Mouse (Mus musculus): ENCODE results near the gene Msx1. TPM values are rescaled to one million over a fixed set of nuclear protein-coding genes. Genes with fewer than 3 reads are reported as not detected.

Gene Msx1
- total RNA-seq, 4 experiments from 2014 or later = 2.9 to 4.5 (median 3.9) TPM

GRCm38 (mm10) chr5:37826706-37827625 is 2.6 kb upstream of the Msx1 start:
- DNase-seq (ENCODE audit: low spot score in 2 of 2) = no peak

- DNase-seq (ENCODE audit: low spot score in 2 of 2) = no peak
Measured at GRCm38 (mm10) chr5:37825611-37826445, 1.4 kb upstream of the Msx1 start.

- DNase-seq (ENCODE audit: low spot score in 2 of 2) = no peak
Measured at GRCm38 (mm10) chr5:37825111-37825600, 773 bp upstream of the Msx1 start.

DNA sequence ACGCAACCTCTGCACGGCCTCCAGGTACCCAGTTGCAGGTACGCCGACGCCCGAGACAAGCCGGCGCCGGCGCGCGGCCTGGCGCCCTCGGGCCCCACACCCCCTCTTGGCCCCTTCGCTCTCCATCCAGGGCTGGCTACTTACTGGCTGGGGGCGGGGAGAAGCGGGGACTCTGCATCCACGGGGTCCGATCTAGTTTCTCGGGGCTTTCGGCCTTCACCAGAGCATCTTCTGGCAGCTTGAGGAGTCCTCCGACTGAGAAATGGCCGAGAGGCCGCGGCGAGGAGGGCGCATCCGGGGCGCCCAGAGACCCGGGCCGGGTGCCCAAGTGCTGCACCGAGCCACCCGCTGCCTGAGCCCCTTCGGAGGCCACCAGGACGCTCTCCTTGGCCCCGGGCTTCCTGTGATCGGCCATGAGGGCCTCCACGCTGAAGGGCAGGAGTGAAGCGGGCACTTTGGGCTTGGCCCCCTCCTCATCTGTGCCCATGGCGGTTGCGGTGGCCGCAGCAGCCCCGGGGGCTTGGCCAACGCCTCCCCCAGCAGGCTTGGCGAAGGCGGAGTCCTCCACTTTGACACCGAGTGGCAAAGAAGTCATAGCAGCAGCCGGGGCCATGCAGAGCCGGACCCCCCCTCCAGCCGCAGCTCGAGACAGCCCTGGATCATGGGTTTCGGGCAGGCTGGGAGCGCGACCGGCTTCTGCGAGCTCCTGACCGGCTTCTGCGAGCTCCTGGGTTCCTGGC is 492 bp downstream of the Msx1 start:
- no peak for DNase-seq (ENCODE audit: low spot score in 2 of 2)

GRCm38 (mm10) chr5:37822791-37823720 is 1.3 kb downstream of the Msx1 start:
- DNase-seq (ENCODE audit: low spot score in 2 of 2) = no peak

DNA sequence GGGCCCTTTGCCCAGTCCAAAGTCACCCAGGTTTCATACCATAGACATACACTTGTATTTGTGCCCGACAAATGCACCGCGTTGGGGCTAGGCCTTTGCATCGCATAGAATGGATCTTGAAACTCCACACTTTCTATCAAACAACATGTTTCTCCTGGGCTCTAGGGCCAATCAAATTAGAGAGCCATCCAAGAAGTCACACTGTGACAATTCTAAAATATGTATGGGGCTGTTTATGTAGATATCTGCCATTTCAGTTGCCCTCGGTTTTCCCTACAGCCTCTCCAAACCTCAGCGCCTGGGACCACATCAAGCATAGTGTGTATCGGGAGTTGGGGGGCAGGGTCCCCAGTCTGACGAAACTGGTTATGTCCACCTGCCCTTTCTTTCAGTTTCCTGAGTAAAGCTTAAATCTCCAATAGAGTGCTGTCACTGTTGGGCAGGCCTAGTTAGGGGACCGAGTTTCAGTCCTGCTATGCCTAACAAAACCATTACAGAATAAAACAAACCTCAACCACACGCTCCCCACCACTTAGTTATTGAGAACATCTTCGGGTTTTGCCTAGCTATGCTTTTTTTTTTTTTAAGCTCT is 2.2 kb downstream of the Msx1 start:
- DNase-seq (ENCODE audit: low spot score in 2 of 2) = no peak

DNA sequence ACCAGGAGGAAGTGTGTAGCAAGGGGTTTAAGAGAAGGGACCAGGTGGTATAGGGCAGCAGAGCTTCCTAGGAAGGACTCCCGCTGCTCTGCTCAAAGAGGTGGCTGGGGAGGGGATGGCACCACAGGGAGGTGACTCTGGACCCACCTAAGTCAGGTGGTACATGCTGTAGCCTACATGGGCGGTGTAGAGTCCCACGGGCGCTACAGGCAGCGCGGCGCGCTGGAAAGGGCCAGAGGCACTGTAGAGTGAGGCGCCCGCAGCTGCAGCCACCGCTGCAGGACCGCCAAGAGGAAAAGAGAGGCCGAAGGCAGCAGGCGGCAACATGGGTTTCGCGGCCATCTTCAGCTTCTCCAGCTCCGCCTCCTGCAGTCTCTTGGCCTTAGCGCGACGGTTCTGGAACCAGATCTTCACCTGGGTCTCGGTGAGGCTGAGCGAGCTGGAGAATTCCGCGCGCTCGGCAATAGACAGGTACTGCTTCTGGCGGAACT is 3.2 kb downstream of the Msx1 start:
- DNase-seq (ENCODE audit: low spot score in 2 of 2) = no peak

GRCm38 (mm10) chr5:37820689-37821088 is 3.7 kb downstream of the Msx1 start:
- DNase-seq (ENCODE audit: low spot score in 2 of 2) = no peak

- DNase-seq (ENCODE audit: low spot score in 2 of 2) = no peak
Measured at GRCm38 (mm10) chr5:37819971-37820370, 4.4 kb downstream of the Msx1 start.

- DNase-seq (ENCODE audit: low spot score in 2 of 2) = no peak
Measured at GRCm38 (mm10) chr5:37819541-37819940, 4.8 kb downstream of the Msx1 start.

DNA sequence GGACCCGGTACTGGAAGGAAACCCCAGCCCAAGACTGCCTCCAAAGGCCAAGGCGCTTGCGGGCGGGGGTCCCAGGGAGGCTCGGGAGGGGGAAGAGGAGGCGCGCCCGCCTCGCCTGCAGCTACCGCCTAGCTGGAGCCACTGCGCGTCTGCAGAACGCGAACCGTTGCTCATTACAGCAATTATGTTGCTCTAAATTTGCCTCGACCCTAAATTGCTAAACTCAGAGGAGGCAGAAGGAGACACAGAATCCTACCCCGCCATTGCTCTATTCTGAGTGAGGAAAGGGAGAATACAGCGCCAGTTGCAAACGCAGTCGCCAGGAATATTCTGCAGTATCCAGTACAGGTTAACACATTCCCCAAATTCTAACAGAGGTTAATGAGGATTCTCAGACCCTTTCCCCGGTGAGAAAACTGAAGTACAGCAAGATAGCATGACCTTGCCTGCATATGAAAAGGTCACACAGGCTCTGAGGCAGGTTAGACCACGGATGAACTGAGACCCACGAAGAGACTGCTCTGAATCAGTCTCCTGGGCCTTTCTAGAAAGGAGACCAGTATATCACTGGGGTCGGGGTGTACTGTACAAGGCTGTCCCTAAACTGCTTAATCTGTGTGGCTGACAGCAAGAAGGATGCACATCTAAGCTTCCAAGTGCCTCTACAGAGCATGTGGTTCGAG is 5.7 kb downstream of the Msx1 start:
- DNase-seq (ENCODE audit: low spot score in 2 of 2) = no peak

- DNase-seq (ENCODE audit: low spot score in 2 of 2) = no peak
Measured at GRCm38 (mm10) chr5:37817658-37818532, 6.5 kb downstream of the Msx1 start.

DNA sequence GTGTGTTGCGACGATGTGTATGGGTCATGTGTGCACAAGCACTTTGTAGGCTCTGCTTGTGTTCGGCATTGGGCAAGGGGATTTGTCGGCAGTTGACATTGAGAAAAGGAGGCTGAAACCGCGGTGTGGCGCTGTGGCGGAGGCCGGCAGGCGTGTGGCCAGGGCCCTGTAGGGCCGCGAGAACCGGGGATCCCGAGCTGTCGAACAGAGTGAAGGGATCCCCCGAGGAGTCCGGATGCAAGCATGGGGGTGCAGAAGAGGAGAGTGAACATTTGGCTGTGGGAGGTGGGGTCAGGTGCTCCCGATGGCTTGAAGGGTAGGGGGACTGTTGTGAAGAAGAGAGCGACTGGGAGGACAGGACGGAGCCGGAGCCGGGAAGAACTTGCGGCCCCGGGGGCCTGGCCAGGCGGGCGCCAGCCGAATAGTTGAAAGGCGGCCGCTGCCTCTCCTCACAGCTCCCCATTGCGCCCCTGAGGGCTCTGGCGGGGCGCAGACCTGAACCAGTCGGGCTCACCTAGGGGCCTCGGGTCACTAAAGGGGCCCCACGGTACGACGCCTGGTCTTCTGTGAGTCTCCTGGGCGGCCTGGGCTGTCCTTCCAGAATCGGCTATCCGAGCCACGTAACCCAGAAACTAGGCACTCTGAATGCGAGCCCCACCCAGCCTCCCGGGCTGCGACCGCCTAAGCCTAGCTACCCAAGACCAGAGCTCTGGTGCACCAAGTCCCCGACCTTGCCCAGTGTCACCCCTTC is 7.3 kb downstream of the Msx1 start:
- no peak for DNase-seq (ENCODE audit: low spot score in 2 of 2)

DNA sequence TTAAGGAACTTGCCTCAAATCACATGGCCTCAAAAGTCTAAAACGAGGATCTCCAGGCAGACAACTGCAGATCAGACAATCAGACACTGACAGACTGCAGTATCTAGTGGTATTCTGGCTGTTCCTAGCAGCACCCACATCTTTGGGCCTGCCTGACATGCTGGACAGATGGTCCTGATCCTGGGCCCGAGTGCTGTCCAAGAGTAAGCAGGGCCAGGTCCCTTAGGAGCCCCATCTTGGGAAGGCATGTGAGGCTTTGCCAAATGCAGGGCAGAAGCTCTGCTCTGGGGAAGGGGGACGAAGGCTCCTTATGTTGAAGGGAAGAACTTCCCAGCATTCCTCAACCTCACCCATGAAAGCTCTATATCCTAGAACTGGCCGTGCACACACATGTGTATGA is 8.5 kb downstream of the Msx1 start:
- DNase-seq (ENCODE audit: low spot score in 2 of 2) = no peak

DNA sequence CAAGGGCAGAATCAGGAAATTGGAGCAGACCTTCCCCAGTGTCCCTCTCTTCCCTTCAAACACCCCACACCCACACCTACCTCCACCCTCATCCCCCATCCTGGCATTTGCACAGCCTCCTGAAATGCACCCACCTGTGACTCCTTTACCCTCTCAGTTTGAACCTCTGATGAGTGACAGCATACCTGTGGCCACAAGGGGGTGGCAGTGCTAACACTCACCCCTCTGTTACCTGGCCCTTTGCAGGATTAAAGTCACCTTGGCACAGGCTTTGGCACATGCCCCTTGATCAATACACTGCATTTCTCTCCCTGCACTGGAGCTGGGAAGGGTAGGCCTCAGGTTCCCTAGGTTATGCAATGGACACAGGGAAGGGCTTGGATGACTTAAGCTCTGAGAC is 10.2 kb downstream of the Msx1 start:
- no peak for DNase-seq (ENCODE audit: low spot score in 2 of 2)

- DNase-seq (ENCODE audit: low spot score in 2 of 2) = no peak
Measured at GRCm38 (mm10) chr5:37805291-37805690, 19.1 kb downstream of the Msx1 start.

DNA sequence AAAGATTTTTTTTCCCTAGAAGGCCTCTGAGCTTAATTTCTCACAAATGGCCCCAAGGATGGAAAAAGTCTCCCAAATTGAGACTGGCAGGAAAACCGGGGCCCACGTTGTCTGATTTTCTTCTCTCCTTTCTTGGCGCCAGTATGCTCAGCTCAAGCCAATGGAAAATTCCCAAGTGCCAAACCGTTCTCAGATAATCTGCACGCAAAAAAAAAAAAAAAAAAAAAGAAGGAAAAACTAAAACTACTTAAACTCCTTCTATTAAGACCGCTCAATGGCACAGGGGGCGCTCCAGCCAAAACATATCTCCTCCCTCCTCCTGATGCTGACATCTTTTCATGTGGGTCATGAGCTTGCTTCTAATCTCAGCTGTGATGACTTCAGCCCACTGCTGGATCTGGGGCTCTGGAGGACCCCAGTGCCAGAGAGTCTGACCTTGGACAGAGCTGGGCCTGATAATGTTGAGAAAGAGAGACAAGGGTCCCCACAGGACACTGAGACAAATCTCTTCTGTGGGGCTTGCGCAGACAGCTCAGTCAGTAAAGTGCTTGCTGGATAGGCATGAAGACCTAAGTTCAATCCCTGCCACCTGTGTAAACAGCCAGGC is 19.8 kb downstream of the Msx1 start:
- no peak for DNase-seq (ENCODE audit: low spot score in 2 of 2)

Measured in left cerebral cortex, adult 8-10 months (tissue).